Mouse (Mus musculus) hindbrain, embryonic 13.5 days (tissue): ENCODE data around the gene Cab39l. TPM values are rescaled to one million over a fixed set of nuclear protein-coding genes. Genes with fewer than 3 reads are reported as not detected.

Experiments used
- ATAC-seq: fragments of 200-750 bp; cut with Nextera tagmentation; 2 replicates; pipeline ENCODE4 v1.8.0; 2017; ENCODE audit warnings: moderate TSS enrichment; ENCODE audit not compliant: low FRiP score
- H3K27ac ChIP-seq: fragments of 300-500 bp; sonication (generic); 2 replicates; pipeline ENCODE4 v1.5.1; 2015; ENCODE audit warnings: inconsistent platforms, mild to moderate bottlenecking, moderate library complexity
- H3K27me3 ChIP-seq: fragments of 300-500 bp; sonication (generic); 2 replicates; pipeline ENCODE4 v1.6.1; 2015; ENCODE audit warnings: mild to moderate bottlenecking, inconsistent platforms
- H3K36me3 ChIP-seq: fragments of 300-500 bp; sonication (generic); 2 replicates; pipeline ENCODE4 v1.6.1; 2015; ENCODE audit warnings: mild to moderate bottlenecking, inconsistent platforms
- H3K4me1 ChIP-seq: fragments of 300-500 bp; sonication (generic); replicated peaks from 2 replicates; pipeline ENCODE4 v1.6.1; 2015; ENCODE audit warnings: inconsistent platforms
- H3K4me2 ChIP-seq: fragments of 300-500 bp; sonication (generic); 2 replicates; pipeline ENCODE4 v1.6.1; 2015; ENCODE audit warnings: inconsistent platforms, mild to moderate bottlenecking, moderate library complexity
- H3K4me3 ChIP-seq: fragments of 300-500 bp; sonication (generic); 2 replicates; pipeline ENCODE4 v1.5.1; 2015; ENCODE audit warnings: mild to moderate bottlenecking, inconsistent platforms
- H3K9ac ChIP-seq: fragments of 300-500 bp; sonication (generic); 2 replicates; pipeline ENCODE4 v1.6.1; 2015; ENCODE audit warnings: mild to moderate bottlenecking, inconsistent platforms
- H3K9me3 ChIP-seq: fragments of 300-500 bp; sonication (generic); 2 replicates; pipeline ENCODE4 v1.6.1; 2016; ENCODE audit warnings: inconsistent platforms
- WGBS: fragments of 180-500 bp; shearing (Covaris S2); methylation state at CpG from one replicate; pipeline ENCODE4 v1.1.7; 2015; 5-methylcytosine and 5-hydroxymethylcytosine counted together
- polyA plus RNA-seq: library from polyadenylated mRNA; unstranded; fragments of >200 nt; fragmentation: Nextera tagmentation; extraction: Ambion mirVana; gene quantifications from 2 replicates; pipeline ENCODE4 v1.2.1, GENCODE M21; 2015

Gene Cab39l
- polyA plus RNA-seq, 1 experiment from 2014 or later = 32.4 TPM

GRCm38 (mm10) chr14:59441472-59441805 is 667 bp downstream of the Cab39l start:
- Histone ChIP-seq H3K9me3 (no peaks in the 10 kb centered on the region), H3K36me3 (no peaks in the 10 kb centered on the region), H3K4me2 (peak overlapping the region; percentile 88), H3K4me1 (peaks cover 17% of the 10 kb centered on the region), H3K27me3 (no peaks in the 10 kb centered on the region), H3K9ac (peak overlapping the region; percentile 83), H3K27ac (peak overlapping the region; percentile 83; the same call in 1 of the 2 replicates), H3K4me3 (peak overlapping the region; percentile 66)
- WGBS = 14% methylated on average over 6 of the region's 6 CpGs
- no peak for ATAC-seq

- Histone ChIP-seq H3K9me3 (peaks cover 9% of the 10 kb centered on the region; the same call in 1 of the 2 replicates), H3K4me2 (no peak overlapping the region), H3K4me3 (no peak overlapping the region), H3K4me1 (peaks cover 4% of the 10 kb centered on the region; the same call in 1 of the 2 replicates), H3K27ac (no peak overlapping the region), H3K27me3 (no peaks in the 10 kb centered on the region), H3K36me3 (no peaks in the 10 kb centered on the region), H3K9ac (no peak overlapping the region)
- no peak for ATAC-seq
- WGBS = 90% methylated on average over 1 of the region's 1 CpGs
Measured at GRCm38 (mm10) chr14:59445421-59445820, 4.6 kb downstream of the Cab39l start.

GRCm38 (mm10) chr14:59447981-59448380 is 7.2 kb downstream of the Cab39l start:
- Histone ChIP-seq H3K27me3 (no peaks in the 10 kb centered on the region), H3K4me3 (no peak overlapping the region), H3K27ac (no peak overlapping the region), H3K36me3 (no peaks in the 10 kb centered on the region), H3K4me1 (no peaks in the 10 kb centered on the region), H3K9ac (no peak overlapping the region), H3K4me2 (no peak overlapping the region), H3K9me3 (peaks cover 9% of the 10 kb centered on the region; the same call in 1 of the 2 replicates)
- no peak for ATAC-seq

GRCm38 (mm10) chr14:59466503-59466902 is 25.7 kb downstream of the Cab39l start:
- Histone ChIP-seq H3K4me2 (no peak overlapping the region), H3K27ac (no peak overlapping the region), H3K27me3 (no peaks in the 10 kb centered on the region), H3K36me3 (0 out of 2 replicates have a peak, but pooled peaks cover 5% of the 10 kb centered on the region), H3K9me3 (no peaks in the 10 kb centered on the region), H3K4me3 (no peak overlapping the region), H3K4me1 (no peaks in the 10 kb centered on the region), H3K9ac (no peak overlapping the region)
- 96% methylated on average over 2 of the region's 2 CpGs for WGBS
- ATAC-seq = no peak

GRCm38 (mm10) chr14:59467798-59468197 is 27.0 kb downstream of the Cab39l start:
- ATAC-seq = no peak
- Histone ChIP-seq H3K27ac (no peak overlapping the region), H3K4me3 (no peak overlapping the region), H3K9ac (no peak overlapping the region), H3K9me3 (no peaks in the 10 kb centered on the region), H3K27me3 (no peaks in the 10 kb centered on the region), H3K4me2 (no peak overlapping the region), H3K36me3 (0 out of 2 replicates have a peak, but pooled peaks cover 2% of the 10 kb centered on the region), H3K4me1 (no peaks in the 10 kb centered on the region)
- WGBS = 73% methylated on average over 1 of the region's 1 CpGs

GRCm38 (mm10) chr14:59470781-59471180 is 30.0 kb downstream of the Cab39l start:
- Histone ChIP-seq H3K27me3 (no peaks in the 10 kb centered on the region), H3K4me2 (no peak overlapping the region), H3K36me3 (no peaks in the 10 kb centered on the region), H3K9ac (no peak overlapping the region), H3K4me1 (no peaks in the 10 kb centered on the region), H3K4me3 (no peak overlapping the region), H3K9me3 (no peaks in the 10 kb centered on the region), H3K27ac (no peak overlapping the region)
- no peak for ATAC-seq
- WGBS = 93% methylated on average over 1 of the region's 1 CpGs

GRCm38 (mm10) chr14:59478699-59479098 is 37.9 kb downstream of the Cab39l start:
- Histone ChIP-seq H3K27me3 (no peaks in the 10 kb centered on the region), H3K4me3 (no peak overlapping the region), H3K9me3 (no peaks in the 10 kb centered on the region), H3K4me2 (no peak overlapping the region), H3K9ac (no peak overlapping the region), H3K36me3 (no peaks in the 10 kb centered on the region), H3K27ac (no peak overlapping the region), H3K4me1 (no peaks in the 10 kb centered on the region)
- no peak for ATAC-seq
- 68% methylated on average over 6 of the region's 6 CpGs for WGBS

- no peak for ATAC-seq
Measured at GRCm38 (mm10) chr14:59485247-59485810, 44.6 kb downstream of the Cab39l start.

GRCm38 (mm10) chr14:59492376-59492775 is 51.6 kb downstream of the Cab39l start:
- H3K4me2 ChIP-seq = no peak overlapping the region
- H3K27me3 ChIP-seq = no peaks in the 10 kb centered on the region
- WGBS = 89% methylated on average over 4 of the region's 4 CpGs
- no peaks in the 10 kb centered on the region for H3K36me3 ChIP-seq
- H3K9ac ChIP-seq = no peak overlapping the region
- H3K4me3 ChIP-seq = no peak overlapping the region
- no peak for ATAC-seq
- no peaks in the 10 kb centered on the region for H3K4me1 ChIP-seq
- H3K9me3 ChIP-seq = no peaks in the 10 kb centered on the region
- H3K27ac ChIP-seq = no peak overlapping the region

More at GRCm38 (mm10) chr14:59485247-59485810, 44.6 kb downstream of the Cab39l start:
- Histone ChIP-seq H3K27ac (no peak overlapping the region), H3K4me1 (no peaks in the 10 kb centered on the region), H3K9me3 (no peaks in the 10 kb centered on the region), H3K36me3 (no peaks in the 10 kb centered on the region), H3K4me2 (no peak overlapping the region), H3K27me3 (no peaks in the 10 kb centered on the region), H3K4me3 (no peak overlapping the region), H3K9ac (no peak overlapping the region)
- WGBS = 93% methylated on average over 4 of the region's 4 CpGs

- Histone ChIP-seq H3K27me3 (no peaks in the 10 kb centered on the region), H3K4me3 (no peak overlapping the region), H3K9ac (no peak overlapping the region), H3K36me3 (no peaks in the 10 kb centered on the region), H3K4me1 (no peaks in the 10 kb centered on the region), H3K9me3 (no peaks in the 10 kb centered on the region), H3K27ac (no peak overlapping the region), H3K4me2 (no peak overlapping the region)
- WGBS = 94% methylated on average over 5 of the region's 5 CpGs
- ATAC-seq = no peak
Measured at GRCm38 (mm10) chr14:59497928-59498327, 57.2 kb downstream of the Cab39l start.

GRCm38 (mm10) chr14:59504831-59505230 is 64.1 kb downstream of the Cab39l start:
- H3K4me2 ChIP-seq = no peak overlapping the region
- H3K4me3 ChIP-seq = no peak overlapping the region
- H3K4me1 ChIP-seq = no peaks in the 10 kb centered on the region
- no peaks in the 10 kb centered on the region for H3K9me3 ChIP-seq
- H3K27ac ChIP-seq = no peak overlapping the region
- no peaks in the 10 kb centered on the region for H3K27me3 ChIP-seq
- no peak overlapping the region for H3K9ac ChIP-seq
- ATAC-seq = no peak
- WGBS = 96% methylated on average over 8 of the region's 8 CpGs
- H3K36me3 ChIP-seq = no peaks in the 10 kb centered on the region

GRCm38 (mm10) chr14:59506139-59506538 is 65.4 kb downstream of the Cab39l start:
- Histone ChIP-seq H3K9me3 (no peaks in the 10 kb centered on the region), H3K27me3 (no peaks in the 10 kb centered on the region), H3K4me3 (no peak overlapping the region), H3K36me3 (no peaks in the 10 kb centered on the region), H3K4me2 (no peak overlapping the region), H3K9ac (no peak overlapping the region), H3K27ac (no peak overlapping the region), H3K4me1 (no peaks in the 10 kb centered on the region)
- ATAC-seq = no peak
- 91% methylated on average over 4 of the region's 4 CpGs for WGBS

GRCm38 (mm10) chr14:59513922-59514444 is 73.2 kb downstream of the Cab39l start:
- H3K36me3 ChIP-seq = no peaks in the 10 kb centered on the region
- WGBS = 88% methylated on average over 6 of the region's 6 CpGs

More at GRCm38 (mm10) chr14:59513922-59514444, 73.2 kb downstream of the Cab39l start:
- no peaks in the 10 kb centered on the region for H3K9me3 ChIP-seq
- no peaks in the 10 kb centered on the region for H3K4me1 ChIP-seq
- H3K27ac ChIP-seq = no peak overlapping the region
- ATAC-seq = no peak
- no peak overlapping the region for H3K4me3 ChIP-seq
- H3K4me2 ChIP-seq = no peak overlapping the region
- no peak overlapping the region for H3K9ac ChIP-seq
- H3K27me3 ChIP-seq = no peaks in the 10 kb centered on the region
